Mouse (Mus musculus): Measurements from ENCODE around the gene Ccl26.
A peak's percentile ranks its signal among the peaks of the same experiment; 100 is the strongest.

Ccl26 gene

GRCm38 (mm10) chr5:135537326-135537725, 26.0 kb downstream of the Ccl26 start:
- DNase-seq: no peak

DNA sequence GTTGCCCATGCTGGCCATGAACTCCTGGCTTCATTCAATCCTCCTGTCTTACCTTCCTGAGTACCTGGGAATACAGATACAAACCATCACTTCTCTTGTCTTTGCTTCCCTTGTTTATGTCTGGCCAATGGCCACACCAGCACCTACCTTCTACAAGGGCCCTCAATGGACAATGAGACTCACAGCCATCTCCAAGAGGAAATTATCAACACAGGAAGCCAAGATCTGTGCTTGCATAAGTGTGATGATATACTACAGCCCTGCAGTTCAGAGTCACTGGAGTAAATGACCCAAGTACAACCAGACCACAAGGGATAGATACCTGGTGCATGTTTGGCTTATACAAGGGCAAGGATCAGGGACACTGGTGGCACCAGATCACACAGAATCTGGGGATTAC, 27.5 kb downstream of the Ccl26 start:
- DNase-seq: no peak

DNA sequence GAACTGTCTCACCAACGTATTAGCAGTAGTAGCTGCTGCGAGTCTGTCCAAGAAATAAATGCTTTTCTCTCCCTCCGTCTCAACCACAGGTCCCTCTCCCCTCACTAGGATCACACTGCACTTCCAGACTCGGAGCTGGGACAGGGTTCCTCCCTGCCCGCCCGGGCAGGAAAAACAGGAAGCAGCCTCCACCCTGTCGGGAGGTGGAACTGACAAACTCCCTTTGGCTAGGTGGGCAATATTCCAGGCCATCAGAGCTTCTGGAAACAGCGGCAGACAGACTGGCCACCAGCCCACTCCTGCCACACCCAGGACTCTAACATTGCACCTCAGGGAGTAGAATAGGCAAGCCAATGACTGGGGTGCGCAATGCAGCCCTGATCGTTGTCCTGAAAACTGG, 29.9 kb downstream of the Ccl26 start:
- DNase-seq: no peak

- DNase-seq: peak; percentile 23
Observed at GRCm38 (mm10) chr5:135531306-135531845, 32.0 kb downstream of the Ccl26 start.

GRCm38 (mm10) chr5:135529964-135530363, 33.4 kb downstream of the Ccl26 start:
- no peak for DNase-seq

DNA sequence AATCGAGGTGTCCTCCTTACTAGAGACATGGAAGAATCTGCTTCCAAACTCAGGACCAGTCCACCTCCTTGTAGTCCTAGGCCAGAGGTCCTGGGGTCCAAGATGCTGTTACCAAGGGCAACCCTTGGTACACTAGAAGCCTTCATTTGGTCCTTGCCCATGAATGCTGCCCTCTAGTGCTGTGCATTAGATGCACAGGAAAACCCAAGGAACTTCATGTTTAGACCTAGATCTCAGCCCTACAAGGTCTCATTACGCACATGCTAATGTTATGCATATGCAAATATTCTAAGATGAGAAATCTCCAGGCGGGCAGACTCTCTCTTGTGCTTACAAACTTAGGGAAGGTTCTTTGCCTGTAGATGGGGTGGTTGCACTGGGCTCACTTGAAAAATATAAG, 34.1 kb downstream of the Ccl26 start:
- DNase-seq: no peak

DNA sequence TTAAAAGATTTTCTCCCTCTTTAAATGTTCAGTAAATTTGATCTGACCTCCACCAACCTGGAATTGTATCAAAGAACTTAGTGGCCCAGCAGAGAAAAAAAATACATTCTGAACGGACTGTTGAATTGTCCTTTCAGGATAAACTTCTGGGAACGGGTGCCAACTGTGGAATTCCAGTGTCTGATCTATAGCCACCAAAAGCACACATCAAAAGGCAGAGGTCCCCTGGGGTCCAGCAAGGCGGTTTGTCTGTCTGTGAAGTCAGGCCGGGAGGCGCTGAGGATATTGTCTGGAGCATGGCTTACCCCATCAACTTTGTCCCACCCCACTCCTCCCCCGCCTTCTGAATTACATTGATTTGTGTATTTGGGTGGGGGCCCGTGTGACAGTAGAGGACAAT, 35.4 kb downstream of the Ccl26 start:
- no peak for DNase-seq

- DNase-seq: no peak
Observed at GRCm38 (mm10) chr5:135524660-135525560, 38.5 kb downstream of the Ccl26 start.

DNA sequence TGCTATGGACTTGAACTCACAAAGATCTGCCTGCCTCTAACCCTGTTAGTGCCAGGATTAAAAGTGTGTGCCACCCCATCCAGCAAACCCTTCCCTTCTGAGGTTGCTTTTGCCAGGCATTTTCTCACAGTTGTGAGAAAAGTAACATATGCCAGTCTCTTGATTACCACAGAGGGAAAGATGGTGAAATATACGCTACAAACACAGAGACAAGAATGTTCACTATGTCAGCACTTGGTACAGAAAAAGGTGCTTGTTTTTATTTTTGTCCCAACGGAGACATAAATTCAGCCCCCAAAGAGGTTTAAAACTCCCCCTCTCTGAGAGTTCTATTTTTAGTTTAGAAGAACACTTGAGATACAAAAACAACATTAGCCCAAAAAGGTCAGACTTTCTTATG, 39.3 kb downstream of the Ccl26 start:
- DNase-seq: no peak

DNA sequence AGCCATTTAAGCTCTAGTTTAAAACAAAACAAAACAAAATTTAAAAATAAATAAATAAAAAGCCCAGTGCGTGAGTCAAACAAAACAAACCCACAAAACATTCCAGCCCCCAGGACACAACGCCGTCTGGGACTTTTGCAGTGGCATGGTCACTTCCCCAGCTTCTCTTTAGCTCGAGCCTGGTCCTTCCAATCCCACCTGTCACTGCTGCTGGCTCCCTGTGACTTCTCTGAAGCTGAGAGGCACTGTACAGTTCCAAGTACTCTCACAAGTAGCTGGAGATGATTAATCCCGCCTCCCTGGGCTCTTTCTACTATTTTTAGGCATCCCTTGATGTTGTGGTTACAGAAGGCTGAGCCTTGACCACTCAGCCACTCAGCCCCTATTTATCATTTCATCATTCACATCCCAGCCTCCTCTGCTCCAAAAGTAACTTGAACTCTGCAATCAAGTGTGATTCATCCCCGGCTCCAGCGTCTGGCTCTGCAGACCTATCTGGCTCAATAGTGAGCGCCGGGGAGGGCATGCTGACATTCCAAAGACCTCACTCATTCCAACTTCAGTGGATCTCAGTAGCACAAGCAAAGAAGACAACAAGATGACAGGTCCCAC, 41.2 kb downstream of the Ccl26 start:
- no peak for DNase-seq

DNA sequence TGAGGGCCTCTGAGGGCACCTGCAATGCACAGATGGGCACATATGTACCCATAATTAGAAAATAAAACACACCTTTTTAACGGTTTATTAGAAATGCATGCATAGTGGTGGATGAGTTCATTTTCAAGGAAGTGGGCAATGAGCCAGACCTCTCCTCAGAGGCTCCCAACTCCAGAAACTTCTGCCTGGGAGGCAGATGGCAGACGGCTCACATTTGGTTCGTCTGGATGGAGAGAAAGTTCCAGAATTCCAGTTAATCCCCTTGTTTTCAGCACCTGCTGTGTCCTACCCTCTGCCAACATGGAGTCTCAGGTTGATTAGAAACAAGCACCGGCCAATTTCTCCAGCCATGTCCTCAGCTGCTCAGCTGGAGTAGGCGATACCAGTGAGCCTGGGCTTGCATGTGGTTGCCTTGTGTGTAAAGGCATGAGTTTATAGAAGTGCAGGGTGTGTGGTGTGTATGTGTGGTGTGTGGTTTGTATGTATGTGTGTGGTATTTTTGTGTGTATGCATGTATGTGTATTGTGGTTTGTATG, 46.0 kb downstream of the Ccl26 start:
- no peak for DNase-seq

GRCm38 (mm10) chr5:135513131-135513530, 50.2 kb downstream of the Ccl26 start:
- DNase-seq: no peak

- DNase-seq: no peak
Observed at GRCm38 (mm10) chr5:135511105-135511504, 52.3 kb downstream of the Ccl26 start.

Measured in cerebellum, adult 11 months (tissue).